Mouse (Mus musculus): Measurements from ENCODE around the gene Mthfd1l.
"Not testable (repeated sequence)": the region's sequence is repeated elsewhere in the genome, so short reads cannot be mapped to it uniquely, and the experiment has no call there.

The Mthfd1l gene

DNA sequence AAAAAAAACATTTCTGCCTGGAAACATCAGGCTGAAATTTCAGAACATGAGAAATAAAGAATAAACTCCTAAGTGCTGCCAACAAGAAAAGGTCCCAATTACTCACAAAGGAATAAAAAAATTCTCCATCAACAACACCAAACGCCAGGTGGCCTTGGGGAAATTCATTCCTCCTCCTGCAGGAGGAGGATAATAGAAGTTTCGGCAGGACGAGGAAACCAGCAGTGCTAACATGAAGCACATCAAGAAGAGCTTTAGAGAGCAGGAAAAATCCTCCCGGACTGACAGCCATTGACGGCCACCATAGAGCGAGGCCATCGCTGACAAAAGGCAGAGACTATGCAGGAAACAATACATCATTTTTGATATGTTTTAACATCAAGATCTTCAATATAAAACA, 71.5 kb downstream of the Mthfd1l start:
- no peak for ATAC-seq (ENCODE audit: low TSS enrichment)

DNA sequence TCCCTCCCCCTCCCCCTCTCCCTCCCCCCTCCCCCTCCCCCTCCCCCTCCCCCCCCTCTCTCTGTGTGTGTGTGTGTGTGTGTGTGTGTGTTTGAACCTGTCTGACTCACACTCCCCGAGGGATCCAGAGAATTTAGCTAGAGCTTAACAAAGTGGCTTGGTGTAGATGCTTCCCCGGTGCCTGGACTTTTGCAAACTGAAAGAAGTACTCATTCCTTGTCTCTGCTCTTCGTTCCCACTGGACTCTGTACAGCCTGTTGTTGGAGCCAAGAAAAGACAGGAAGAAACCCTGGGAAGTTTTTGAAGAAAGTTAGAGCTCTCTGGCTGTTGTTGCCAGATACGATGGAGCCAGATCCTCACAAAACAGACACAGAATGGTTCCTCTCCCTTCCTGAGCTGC, 73.6 kb downstream of the Mthfd1l start:
- ATAC-seq (ENCODE audit: low TSS enrichment), result no peak

DNA sequence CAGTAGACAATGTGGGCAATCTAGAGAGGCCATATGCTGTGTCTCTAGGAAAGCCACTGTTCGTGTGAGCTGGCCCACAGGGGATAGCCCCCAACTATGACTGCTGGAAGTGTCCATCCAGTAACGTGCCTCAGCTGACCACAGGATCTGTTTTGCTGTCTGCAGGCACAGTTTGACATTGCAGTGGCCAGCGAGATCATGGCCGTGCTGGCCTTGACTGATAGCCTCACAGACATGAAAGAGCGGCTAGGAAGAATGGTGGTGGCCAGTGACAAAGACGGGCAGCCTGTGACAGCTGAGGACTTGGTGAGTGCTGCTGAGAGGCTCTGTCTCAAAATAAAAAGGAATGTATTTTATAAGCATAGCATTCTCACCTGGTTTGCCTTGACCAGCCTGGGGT, 74.7 kb downstream of the Mthfd1l start:
- ATAC-seq (ENCODE audit: low TSS enrichment), result no peak

DNA sequence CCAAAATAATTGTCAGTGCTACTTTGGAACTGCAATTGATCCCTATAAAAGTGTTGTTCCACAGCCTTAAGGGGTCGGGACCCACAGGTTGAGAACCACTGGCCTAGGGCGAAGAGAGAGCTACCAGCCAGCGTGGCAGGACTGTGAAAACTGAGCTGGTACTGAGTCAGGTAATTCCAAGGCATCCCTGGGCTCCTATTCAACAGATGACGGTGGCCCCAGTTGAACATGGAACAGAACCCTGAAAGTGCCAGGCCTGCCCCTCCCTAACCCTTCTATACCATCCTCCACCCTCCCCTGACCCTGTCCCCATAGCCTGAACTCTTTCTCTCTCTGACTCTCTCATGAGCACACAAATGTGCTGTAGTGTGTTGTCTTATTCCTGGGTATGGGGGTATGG, 77.3 kb downstream of the Mthfd1l start:
- no peak for ATAC-seq (ENCODE audit: low TSS enrichment)

DNA sequence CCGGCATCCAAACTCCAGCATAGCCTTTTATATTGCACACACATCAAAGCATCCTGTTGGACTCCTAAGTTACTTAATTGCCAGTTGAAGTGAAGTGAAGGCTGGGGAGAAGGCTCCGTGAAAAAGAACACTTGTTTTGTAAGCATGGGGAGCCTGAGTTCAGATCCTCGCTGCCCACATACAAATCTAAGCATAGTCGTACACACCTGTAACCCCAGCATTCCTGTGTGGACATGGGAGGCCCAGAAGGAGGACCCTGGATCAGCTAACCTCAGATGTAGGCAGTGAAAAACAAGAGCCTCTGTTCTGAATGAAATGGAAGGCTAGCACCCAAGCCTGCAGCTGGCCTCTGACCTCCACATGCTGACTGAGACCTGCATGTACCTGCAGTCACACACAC, 79.8 kb downstream of the Mthfd1l start:
- ATAC-seq (ENCODE audit: low TSS enrichment), result no peak

DNA sequence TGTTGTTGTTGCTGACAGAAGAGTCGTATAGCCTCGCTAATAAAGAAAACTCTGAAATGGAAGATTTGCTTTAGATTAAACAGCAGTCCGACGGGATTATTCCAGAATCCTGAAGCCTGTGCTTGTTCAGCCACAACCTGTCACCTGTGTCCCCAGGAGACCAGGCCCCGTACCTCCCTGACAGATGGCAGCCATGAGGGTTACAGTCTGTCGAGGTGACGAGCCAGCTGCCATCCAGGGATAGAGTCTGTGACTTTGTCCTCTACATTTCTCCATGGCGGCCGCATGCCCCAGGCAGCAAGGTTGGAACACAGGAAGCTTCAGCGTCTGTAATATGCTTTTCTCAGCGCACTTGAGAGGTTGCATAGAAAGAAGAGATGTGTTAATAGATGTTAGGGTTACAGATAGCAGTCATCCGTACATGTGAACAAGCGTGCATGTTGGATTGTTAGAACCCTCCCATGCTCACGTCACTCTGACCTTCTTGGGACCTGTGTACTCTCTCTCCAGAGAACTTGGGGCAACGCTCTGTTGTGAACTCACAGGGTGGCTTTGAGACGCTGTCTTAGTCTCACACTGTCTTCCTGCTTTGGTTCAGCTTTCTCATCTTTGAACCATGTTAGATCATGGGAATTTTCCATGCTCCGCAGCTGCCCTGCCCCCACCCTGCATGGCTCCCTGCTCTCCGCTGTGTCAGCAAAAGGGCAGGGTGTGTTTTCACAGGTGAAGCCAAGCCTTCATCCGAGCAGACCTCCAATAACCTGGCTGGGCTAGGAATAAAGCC, 80.6 kb downstream of the Mthfd1l start:
- ATAC-seq (ENCODE audit: low TSS enrichment), result no peak

DNA sequence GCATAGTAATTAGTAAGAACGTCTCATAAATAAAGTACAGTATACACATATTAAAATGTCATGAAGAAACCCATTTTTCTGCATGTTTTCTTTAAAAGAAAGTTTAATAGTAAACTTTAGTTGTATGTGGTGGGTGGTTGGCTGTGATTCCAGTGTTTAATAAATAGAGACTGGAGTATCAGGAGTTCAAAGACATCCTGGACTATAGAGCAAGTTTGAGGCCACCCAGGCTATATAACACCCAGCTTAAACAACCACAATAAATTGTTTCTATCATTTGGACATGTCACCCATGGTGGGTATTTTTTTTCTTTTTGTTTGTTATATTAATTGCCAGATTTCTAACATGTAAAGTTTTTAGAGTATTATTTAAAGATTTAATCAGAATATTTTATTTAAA, 81.7 kb downstream of the Mthfd1l start:
- ATAC-seq (ENCODE audit: low TSS enrichment), result no peak

DNA sequence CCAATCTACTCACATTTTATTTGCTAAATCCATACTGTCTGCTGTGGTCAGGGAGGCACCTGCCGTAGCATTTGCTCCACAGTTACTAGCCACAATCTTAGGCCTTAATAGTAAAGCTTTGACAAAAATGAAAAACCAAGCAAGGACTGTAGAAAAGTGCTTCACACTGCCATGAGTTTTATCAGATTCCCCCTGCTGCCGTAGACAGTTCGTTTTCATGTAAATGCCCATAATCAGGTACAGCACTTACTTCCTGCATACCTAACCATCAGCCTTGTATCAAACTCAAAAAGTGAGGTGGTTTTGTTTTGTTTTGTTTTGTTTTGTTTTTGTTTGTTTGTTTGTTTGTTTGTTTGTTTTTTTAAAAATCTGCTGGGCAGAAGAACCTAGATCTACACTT, 84.5 kb downstream of the Mthfd1l start:
- no peak for ATAC-seq (ENCODE audit: low TSS enrichment)

DNA sequence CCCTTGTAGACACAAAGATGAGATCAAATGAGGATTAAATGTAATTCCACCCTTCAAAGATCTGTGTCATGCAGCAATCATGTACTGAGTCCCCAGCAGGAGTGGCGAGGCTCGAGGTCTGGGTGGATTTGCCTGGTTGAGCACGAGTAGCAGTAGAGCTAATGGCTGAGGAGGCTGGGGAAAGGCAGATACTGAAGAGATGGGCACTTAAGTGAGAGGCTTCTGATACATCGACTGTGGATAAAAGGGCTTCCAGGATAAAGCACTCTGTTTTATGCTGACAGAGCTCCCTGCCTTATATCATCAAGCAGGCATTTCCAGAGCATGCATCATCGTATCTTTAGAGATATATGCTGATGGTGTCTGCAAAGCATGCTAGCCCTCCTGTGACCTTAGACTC, 84.9 kb downstream of the Mthfd1l start:
- ATAC-seq (ENCODE audit: low TSS enrichment), result no peak

DNA sequence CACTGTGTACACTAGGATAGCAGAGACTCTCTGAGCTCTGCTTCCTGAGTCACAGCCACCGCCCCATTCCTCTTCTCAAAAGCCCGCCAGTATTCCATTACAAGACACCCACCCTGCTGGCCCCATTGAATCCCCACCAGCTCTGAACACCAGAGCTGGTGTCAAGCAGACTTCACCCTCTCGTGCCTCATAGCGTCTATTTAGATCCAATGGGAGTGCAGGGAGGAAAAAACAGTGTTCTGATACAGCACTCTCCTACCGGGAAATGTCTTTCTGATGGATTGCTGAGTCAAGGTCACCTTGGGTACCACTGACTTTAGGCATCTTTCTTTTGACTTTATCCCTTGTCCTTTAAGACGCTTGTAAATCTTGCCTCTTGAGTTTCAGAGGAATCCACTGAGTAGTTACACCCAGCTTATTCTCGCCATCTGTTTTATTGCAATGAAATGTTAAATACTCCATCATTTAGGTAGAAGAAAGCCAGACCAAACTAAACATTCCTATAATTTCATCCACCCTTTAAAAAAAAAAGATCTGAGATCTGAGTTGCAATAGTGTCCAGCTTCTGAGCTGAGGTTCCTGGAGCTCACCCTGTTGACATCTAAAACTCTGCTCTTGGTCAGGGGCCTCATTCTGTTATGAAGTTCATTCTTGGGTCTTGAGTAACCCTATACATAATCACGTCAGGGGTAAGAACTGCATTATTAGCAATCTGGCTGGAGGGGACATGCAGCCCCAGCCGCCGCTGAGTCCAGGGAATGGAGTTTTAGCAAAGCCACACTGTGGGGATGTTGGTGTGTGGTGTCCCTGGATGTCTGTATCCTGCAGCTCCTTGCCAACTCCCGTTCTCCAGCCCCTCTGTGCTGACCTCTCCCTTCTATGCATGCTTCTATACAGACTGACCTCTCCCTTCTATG, 88.4 kb downstream of the Mthfd1l start:
- no peak for ATAC-seq (ENCODE audit: low TSS enrichment)

DNA sequence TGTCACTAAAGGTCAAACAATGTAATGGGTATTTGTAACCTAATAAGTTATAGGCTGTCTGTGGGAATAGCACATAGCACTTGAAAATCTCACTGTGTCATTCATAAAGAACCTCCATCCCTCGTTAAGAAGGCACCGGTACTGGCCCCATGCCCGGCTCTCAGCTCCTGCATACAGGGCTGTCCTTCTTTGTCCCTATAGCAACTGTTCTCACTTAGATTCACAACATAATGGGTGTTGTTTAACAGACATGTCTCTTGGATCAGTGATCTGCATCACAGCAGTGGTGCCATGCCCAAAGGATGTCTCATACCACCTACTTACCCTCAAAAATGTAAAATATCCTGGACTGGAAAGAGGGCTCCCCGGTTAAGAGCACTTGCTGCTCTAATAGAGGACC, 90.6 kb downstream of the Mthfd1l start:
- ATAC-seq (ENCODE audit: low TSS enrichment), result no peak

DNA sequence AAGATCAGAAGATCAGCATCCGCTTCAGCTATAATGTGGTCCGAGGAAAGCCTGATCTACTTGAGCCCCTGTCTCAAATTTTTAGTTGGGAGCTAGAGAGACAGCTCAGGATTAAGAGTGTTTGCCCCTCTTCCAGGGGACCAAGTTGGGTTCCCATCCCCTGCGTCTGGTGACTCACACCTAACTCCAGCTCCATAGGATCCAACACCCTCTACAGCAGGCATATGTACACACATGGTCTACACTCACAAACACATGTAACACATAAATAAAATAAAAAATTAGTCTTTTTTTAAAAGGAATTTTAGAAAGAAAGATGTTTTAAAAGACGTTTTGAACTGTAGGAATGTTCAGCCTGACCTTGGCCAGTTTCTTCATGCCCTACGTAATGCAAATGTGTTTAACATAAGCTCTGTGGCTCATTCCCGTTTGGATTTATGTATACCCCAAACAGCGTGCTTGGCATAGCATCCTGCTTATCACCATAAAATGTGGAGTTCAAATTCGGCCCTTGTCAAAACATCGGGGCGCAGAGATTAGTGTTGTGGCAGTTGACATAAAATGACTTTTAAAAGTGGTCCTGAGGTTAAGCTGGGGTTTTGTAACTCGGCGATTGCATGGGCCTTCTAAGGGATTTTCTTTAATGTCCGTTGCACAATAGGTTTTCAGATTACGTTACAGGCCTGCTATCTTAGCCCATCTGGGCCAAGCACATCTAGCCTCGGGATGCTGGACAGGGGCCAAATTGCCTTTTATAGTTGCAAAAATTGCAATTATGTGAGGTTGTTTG, 92.6 kb downstream of the Mthfd1l start:
- ATAC-seq (ENCODE audit: low TSS enrichment), result no peak

DNA sequence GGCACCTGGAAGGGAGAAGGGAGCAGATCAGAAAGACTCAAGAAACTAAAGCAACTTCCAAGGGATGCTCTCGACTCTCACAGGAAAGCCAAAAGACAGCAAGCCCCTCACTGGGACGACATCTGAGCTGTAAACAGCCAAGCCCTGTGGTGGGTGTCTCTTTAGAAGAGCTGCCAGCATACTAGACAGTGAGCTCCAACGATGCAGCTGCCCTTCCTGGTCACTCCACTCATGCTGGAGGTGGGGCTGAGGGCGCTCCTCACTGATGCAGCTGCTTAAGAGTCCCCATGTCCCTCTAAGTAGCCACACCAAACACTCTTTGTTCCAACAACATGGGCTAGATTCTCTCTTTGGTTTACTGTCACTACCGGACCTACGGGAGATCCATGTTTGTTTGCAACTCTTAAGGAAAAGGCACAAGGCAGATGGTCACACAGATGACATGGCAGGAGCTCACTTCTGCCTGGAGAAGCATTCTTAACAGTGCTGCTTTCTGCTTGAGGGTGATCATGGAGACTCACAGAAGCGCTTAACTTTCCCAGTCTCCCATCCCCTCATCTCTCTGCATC, 96.4 kb downstream of the Mthfd1l start:
- no peak for ATAC-seq (ENCODE audit: low TSS enrichment)

DNA sequence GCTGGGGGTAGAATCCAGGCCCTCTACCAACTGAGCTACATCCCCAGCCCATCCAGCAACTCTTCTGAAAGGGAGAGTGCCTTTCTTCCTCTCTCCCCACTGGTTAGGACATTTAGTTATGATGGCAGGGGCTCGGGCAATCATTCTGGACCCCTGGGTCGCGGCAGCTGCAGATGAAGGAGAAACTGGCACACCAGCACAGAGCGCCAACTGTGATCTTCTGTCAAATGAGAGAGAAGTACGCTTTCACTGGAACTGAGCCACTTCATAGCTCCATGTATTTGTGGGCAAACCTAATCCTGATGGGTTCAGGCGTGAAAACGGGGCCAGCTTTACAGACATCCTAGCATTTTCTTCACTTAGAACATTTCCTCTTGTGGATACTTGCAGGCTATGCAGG, 97.1 kb downstream of the Mthfd1l start:
- ATAC-seq (ENCODE audit: low TSS enrichment), result no peak

DNA sequence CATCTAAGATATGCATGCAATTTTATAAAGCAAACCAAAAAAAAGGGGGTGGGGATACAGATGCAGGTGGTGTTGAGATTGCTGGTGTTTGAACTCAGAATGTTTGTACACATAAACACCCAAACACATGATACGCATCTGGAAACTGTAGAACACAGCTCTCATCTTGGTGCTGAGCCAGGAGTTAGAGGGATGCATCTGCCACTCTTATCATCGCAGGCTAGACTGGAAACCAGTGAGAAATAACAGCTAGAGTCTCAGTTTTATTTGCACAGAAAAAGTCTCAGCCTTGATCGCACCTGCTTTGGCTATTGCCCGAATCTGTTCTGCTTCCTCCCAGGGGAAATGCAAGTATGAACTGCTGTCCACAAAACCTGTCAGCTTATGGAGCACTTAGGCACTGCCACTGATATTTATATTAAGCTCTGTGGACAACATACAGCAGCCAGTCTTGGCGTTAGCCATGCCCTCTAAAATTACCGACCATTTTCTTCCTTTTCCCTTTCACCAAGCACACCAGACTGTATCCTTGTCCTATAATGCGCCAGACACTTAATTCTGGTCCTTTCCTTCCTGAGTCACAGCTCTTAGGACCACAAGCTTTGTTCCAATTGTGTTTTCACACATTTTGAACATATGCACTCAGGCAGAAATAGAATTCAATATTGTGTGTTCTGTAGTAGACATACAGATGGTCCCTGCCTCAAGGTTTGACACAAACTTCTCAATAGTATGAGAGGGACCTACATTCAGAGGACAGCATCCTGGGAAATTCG, 98.3 kb downstream of the Mthfd1l start:
- ATAC-seq (ENCODE audit: low TSS enrichment), result no peak; the same call in 1 of the 2 replicates

DNA sequence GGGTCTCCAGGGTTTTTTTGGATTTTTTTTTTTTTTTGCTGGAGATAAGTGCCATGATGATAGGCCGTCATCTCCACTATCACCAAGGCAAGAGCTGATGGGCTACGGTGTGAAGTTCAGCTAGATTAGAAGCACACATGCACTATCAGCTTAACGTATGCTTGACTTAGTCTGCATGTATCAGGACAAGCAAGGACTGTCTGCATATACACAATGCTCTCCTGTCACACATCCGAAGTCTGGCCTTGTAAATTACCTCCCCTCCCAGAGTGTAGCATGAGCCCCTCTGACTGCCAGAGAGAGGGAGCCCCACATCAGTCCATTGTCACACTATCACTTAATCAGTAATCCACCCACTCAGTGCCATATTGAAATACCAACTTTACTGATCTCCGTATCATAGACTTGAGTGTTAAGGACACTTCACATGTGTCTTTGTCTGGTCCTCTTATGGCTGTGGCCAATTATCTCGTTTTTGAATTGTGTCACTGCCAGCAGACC, 99.0 kb downstream of the Mthfd1l start:
- ATAC-seq (ENCODE audit: low TSS enrichment), result no peak

DNA sequence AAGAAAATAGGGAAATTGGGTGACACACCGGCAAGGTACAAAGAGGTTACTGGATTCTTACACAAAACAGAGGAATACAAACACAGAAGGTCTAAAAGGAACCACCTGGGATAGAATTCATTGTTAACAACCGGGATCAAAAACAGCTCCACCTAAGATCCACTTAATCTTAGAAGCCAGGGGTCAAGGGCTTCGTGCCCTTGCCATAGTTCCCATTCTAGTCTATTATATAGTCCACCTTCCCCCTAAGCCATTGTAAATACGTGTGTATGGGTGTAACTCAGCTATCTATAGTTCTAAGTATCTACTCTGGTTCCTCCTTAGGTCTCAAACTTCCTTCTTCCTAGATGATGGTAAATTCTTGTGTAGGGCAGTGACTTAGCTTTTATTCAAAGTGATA, 99.6 kb downstream of the Mthfd1l start:
- not testable (repeated sequence) for ATAC-seq (ENCODE audit: low TSS enrichment)

DNA sequence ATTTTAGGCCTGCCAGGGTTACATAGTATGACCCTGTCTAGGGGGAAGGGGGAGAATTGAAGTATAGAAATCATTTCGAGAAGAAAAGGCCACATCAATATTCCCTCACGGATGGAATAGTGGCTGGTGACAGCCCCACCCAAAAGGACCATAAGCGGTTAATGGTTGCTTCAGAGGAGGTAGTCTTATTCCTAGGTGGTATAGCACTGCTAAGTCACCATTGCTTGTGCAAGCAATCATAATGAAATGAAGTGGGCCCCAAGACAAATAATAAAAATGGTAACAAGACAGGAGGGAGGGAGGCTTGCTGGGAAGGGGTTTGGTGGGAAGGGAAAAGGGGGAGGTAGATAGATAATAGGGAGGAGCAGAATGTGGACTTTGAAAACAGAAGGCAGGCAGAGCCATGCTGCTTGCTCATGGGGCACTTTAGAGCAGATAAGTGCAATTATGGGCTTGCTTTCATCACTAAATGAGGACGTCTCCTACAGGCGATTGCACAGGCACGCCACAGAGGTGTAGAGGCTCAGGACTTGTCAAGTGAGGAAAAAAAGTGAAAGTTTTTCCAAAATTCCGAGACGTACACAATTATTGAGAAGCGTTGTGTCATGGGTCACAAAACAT, 105.4 kb downstream of the Mthfd1l start:
- ATAC-seq (ENCODE audit: low TSS enrichment), result no peak

DNA sequence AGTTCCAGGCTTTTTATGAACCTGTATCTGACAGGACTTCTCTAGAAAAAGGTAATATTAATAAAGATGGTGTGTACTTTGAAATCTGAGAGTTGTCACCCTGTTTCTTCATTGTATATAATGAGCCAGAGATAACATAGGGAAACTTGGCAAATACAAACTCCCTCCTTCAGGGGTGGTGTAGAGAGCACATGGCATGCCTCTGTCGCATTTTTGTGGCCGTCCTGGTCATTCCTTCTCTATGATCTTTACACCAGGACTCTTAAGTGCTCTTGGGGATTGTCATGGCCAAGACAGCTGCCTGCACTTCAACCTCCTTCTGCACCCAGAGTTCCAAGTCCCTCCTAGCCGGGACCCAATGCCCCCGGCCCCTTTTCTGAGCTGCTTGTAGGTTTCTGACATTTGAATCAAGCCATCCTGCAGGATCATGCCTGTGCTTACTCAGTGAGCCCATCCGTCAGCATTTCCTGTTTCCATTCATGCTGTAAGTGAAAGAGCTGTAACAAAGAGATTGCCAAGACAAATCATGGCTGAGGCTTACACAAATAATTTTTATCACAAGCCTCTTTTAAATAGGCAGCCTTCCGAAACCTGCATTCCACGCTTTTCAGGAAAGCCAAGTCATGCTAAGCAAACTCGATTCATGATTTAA, 106.2 kb downstream of the Mthfd1l start:
- ATAC-seq (ENCODE audit: low TSS enrichment), result no peak

DNA sequence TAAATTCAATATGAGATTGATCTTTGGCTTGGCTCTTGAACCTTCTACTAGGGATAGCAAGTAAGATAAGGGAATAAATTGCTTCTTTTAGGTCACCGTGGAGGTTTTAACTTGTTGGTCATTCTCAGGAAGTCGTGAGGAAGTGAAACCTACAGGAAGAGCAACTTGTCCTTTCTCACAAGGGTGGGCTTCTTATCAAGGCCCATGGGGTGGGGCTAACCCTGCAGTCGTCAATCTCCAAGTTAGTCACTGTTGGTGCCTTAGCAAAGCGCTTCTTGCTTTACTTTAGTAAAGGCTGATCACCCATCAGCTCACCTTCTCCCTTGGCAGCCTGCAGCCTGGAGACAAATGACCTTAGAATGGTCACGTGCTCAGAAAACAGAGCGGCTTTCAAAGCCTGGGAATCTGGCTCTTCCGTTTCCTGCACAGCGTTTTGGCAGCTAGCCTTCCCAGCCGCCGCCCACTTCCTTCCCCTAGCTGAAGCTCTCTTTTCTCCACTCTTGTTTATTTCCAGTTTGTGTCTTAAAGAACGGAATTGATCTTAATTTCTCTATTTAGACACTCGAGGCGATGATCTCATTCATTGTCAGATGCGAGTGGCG, 106.8 kb downstream of the Mthfd1l start:
- peak; percentile 82 for ATAC-seq (ENCODE audit: low TSS enrichment)

Data from frontal cortex, adult (tissue).